Mouse (Mus musculus) left cerebral cortex, adult 18-20 months (tissue): ENCODE data around the gene Tmem208. TPM values are rescaled to one million over a fixed set of nuclear protein-coding genes. Genes with fewer than 3 reads are reported as not detected.

ENCODE experiments used
- DNase-seq, 2 experiments: peaks; one replicate each; pipeline ENCODE4 v3.0.0; 2021 to 2022; ENCODE audit warnings: low spot score in 2 of 2, mixed read lengths in 1 of 2
- total RNA-seq, 2 experiments: library from RNA; stranded (reverse); gene quantifications; 2 replicates each; pipeline ENCODE4 v1.2.3; 2021

The Tmem208 gene
- total RNA-seq, 2 experiments from 2014 or later: 37.1 to 37.4 TPM

DNA sequence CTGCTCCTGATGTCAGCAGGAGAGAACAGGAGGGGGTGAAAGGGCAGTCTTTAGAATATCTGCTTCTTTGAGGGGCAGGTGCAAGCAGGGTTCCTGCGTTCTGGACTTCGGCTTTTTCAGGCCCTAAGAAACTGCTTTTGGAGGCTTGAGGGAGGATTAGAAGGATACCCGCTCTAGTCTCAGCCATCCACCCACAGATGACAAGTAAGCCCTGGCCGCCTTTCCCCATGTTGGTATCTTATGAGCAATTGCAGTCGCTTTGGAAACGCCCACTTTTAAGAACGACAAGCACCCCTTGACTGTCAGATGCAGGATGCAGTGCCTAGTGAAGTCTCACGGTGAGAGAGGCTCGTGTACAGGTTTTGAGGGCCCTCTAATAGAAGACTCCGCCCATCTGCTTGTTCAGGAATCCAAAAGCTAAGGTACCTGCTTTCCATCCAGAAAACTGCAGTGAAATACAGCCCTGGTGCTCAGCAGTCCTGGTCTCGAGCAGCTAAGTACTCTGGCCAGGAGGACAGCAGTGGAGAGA, 7.4 kb upstream of the Tmem208 start:
- DNase-seq: no peak

DNA sequence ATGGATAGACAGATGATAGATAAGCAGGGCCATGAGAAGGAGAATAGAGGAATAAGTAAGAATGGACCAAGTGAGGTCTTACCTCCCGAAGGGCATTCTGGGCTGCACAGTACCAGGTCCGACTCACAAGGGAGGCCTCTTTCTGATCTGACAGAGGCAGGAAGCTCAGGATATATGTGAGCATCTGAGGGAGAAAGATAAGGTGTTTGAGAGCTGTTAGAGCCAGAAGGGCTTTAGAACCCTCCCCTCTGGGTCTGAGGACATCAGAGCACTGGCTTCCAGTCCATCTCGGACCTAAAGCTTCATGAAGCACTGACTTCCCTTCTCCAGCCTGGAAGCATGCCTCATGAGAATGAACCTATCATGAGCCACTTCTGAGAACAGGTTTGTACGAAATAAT, 3.0 kb upstream of the Tmem208 start:
- no peak for DNase-seq

DNA sequence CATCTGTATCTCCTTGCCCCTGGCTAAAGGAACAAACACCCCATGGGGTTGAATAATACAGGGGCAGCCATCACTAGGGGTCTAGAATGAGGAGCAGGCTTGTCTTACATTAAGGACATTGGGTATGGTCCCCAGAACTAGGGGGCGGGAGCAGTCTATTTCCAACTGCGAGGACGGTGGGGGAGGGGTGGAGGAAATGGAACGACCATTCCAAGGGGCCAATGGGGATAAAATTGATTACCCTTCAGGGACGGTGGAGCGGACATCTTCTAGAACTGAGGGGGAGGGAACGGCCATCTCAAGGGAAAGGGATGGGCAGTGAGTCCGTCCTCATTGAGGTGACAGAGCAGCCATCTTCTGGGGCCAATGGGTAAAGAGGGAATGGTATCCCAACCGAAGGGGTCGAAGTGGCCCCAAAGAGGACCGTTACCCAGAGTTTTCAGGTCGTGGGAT, 487 bp upstream of the Tmem208 start:
- no peak for DNase-seq

DNA sequence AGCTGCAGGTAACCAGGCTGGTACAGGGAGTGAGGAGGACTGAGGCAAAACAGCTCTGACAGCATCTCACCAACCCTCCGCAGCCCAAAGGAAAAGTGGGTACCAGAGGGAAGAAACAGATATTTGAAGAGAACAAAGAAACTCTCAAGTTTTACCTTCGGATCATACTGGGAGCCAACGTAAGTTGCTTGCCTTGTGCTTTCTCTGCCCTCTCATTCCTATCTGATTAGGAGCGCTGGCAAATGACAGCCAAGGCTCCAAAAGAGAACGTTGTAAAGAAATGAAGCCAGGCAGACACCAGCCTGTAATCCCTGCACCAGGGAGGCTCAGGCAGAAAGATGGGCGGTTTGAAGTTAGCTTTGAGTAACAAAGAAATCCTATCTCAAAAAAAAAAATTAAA, 814 bp downstream of the Tmem208 start:
- DNase-seq: no peak

DNA sequence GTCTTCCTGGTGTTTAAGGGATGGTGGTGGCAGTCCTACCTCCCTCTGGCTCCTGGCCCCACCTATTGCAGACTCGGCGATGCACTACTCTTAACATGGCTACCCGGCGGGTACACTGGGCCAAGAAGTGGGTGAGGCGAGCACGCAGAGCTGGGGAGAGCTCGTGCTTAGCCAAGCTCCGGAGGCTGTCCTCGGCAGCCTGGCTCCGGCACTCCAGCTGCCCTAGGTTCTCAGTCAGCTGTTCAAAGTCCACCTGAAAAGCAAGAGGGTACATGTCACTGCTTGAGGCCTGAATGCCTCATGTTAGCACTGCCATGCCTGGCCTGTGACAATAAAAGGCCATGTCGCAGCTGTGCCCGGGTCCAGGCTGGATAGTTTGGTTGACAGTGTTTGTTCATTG, 4.2 kb downstream of the Tmem208 start:
- no peak for DNase-seq

DNA sequence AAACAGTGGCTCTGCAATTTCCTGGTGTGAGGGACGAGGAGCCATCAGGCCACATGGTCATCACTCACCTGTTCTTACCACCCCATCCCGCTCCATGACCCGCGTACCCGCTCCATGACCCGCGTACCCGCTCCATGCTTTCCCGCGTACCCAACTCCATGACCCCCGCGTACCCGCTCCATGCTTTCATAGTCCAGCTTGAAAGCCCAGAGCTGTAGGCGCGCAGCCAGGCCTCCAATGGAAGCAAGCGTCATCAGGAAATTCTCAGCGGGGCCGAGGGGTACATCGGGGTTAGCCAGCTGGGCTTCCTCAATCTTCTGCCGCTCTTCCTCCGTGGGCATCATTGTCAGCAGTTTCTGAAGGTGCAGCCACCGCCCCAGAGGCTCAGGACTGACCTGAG, 5.3 kb downstream of the Tmem208 start:
- no peak for DNase-seq

DNA sequence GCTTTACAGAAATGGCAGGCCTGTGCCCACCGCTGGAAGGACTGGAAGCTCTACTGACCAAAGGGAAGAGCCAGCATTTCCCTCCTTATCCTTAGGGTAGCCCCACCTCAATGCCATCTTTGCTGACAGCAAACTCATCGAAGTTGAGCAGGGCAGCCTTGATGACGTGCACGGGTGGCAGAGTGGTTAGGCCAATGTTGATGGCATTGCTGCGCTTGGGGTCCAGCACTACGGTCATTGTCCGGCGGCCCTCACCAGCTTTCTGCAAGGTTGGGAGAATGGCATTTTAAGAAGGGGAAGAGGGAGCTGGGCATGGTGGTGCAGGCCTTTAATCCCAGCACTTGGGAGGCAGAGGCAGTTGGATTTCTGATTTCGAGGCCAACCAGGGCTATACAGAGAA, 5.8 kb downstream of the Tmem208 start:
- DNase-seq: no peak

DNA sequence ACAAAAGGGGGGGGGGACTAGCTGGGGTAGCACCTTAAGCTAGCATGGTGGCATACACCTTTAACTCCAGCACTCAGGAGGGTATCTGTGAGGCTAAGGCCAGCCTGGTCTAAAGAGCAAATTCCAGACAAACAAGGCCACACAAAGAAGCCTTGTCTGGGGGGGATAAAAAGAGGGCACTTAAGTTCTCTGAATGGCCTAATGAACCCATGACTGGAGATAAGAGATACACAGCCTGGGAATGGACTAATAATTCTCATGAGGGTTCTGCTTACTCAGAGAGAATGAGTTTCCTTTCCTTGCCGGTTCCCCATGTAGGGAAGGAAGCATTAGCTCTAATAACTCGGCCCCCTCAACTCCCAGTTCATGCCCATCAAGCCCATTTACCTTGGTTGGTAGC, 6.4 kb downstream of the Tmem208 start:
- DNase-seq: no peak

DNA sequence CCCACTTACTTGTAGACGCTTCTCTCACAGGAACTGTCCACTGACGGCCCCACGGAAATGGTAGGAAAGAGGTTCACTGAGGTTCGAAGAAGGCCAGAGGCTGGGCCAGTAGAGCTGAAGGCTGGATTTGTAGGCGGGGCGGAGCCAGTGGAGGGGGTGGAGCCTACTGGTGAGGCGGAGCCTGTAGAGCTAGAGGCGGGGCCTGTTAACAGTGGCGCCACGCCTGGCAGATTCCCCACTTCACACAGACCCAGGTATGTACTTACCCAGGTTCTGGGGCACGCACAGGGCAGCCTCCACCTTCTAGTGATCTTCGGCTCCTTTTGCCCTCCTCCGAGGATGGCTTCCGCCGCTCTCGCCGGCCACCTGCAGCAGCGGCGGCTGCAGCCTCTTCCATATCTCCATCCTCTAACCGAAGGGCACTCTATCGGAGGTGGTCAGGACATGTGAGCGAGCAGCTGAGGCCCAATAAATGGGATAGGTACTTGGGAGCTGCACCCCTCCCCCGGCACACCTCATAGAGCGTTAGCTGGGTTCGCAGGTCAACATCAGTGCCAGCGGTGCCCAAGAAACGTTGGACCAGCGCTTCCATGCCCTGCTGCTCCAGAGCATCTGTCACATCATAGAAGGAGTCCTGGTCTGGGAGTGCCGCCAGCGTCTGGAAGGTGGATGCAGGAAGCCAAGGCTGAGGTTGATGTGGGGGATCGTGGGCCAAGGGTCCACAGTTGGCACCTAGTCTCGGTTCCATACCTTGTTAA, 10.4 kb downstream of the Tmem208 start:
- no peak for DNase-seq

DNA sequence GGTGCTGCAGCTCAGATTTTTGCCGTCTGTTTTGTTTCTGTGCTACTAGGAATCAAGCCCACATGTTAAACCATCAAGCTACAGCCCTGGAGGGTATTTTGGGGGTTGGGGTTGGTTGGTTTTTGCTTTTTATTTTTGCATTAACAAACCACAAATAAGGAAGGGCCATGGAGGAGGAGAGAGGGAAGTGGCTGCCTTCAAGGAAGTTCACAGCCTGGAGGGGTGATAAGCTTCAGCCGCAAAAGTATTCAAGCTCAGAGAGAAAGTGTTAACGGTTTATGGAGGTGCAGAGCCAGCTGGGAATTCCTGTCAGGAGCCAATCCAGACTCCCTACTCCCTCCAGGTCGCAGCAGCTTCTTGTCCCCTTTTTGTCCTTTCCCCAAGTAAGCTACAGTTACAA, 12.8 kb downstream of the Tmem208 start:
- DNase-seq: no peak

DNA sequence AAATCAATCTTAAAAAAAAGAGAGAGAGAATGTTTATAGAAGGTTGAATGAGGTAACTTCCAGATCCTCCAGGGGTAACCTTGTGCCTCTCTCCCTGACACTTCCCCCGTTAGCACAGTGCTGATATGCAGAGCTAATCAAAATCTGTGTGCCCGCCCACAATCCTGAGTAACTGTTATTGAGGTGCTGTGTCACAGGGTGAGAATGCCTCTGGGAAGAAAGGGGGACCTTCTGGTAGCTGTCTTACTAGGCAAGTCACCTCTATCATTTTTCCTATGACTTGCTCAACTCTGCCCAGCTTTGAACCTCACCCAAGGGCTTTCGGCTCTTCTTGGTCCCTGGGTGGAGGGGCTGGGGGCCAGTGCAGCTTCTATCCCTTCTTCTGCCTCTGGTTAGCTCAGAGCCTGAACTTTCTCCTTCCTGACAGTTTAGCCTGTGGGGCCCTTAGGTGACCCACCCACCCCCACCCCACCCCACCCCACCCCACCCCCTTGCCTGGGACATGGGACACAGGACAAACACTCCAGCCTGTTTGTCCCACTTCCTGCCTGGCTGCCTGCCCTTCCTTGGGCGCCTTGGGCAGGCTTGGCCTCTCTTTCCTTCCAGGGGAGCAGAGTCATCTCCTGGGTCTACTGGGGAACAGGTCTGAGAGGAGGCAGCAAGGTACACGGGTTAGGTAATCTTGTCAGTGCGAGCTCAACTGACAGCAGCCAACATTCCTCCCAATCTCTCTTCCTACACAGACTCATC, 13.9 kb downstream of the Tmem208 start:
- no peak for DNase-seq

DNA sequence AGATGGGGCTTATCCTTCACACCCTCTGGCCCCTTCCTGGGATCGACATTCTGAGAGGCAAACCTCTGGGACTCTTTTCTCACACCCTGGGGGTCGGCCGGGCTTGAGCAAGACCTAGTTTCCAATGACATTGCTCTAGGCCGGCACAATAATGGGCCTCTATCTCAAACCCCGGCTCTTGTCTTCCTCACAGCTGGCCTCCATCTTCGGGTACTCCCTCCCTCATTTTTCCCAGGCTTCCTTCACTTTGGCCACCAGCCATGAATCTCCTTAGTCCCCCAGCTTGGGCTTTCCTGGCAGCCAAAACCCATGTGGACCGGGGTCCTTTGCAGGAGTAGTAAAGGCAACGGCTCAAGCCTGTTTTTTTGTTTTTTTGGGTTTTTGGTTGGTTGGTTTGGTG, 15.2 kb downstream of the Tmem208 start:
- DNase-seq: no peak

DNA sequence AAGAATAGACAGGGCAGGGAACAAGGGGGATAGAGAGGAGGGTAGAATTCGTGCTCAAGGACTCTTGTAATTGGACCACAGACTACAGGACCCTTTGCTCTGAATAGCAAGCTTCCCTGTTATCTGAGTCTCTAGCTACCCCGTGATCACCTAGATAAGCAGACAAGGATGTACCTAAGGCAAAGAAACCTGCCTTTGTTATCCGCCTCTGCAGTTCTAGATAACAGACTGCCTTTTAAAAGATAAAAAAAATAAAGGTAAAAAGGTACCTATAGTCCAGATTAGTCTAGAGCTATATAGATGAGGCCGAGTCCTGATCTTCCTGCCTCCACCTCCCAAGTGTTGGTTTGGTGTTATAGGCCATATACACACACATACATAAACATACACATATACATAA, 16.6 kb downstream of the Tmem208 start:
- no peak for DNase-seq

DNA sequence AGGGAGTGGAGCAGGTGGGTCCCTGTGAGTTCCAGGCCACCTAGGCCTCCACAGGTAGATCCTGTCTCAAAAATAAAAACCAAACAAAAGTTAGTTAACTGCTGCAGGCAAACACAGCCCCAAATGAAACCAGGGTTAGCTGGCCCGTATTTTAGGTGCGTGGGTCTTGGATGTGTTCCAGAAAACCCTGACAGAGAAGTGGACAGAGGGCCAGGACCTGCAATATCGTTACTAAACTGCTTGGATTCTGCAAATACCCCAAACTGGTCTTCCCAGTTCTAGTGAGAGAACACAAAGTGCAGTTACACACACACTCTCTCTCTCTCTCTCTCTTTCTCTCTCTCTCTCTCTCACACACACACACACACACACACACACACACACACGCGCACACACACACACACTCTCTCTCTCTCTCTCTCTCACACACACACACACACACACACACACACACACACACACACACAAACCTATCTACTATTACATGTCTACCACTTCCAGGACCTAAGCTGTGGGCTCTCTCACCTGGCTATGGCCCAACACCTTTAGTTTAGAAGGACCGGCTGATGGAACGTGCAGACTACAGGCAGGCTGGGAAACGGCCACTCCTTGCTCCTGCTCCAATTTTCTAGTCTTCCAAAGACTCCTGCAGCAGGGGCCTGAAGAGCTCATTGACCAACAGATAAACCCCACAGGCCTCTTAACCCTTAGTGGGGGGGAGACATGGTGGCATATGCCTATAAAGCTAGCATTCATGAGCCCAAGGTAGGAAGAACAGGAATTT, 17.8 kb downstream of the Tmem208 start:
- no peak for DNase-seq

DNA sequence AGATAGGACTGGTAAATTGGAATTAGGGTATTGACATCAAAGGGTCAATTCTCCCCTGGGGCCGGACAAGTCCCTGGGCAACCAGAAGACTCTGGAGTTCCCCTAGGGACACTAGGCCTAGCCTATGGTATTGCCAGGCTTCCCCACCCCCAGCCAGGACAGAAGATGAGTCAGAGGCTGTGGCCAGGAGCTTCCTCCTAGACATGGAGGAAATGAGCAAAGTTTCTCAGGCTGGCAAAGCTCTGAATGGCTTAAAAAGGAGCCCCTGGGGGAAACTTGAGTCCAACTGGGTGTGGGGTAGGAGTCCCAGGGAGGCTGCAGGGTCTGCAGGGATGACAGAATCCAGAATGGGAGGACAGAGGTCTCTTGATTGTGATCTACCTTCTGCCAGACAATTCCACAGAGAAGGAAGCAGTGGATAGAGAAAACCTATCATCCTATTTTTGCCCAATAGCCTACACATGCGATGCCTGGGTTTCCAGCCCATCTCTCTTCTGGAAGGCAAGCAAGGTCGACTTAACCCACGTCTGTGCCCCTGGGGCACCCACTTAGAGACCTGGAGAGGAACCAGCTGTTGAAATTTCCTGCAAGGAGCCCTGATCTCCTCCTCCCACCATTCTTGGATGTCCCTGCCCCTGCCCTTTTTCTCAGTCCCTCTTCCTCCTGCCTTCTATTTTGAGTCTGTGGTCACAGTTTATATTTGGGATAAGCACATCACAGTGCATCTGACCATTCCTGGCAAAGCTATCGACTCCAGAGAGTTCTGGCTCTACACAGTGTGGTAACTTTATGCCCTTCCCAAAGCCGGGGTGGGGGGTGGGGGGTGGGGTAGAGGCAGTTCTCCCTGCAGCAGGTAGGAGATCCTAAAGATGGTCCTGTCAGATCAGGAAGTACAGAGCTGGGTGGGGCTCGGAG, 19.2 kb downstream of the Tmem208 start:
- DNase-seq: no peak

DNA sequence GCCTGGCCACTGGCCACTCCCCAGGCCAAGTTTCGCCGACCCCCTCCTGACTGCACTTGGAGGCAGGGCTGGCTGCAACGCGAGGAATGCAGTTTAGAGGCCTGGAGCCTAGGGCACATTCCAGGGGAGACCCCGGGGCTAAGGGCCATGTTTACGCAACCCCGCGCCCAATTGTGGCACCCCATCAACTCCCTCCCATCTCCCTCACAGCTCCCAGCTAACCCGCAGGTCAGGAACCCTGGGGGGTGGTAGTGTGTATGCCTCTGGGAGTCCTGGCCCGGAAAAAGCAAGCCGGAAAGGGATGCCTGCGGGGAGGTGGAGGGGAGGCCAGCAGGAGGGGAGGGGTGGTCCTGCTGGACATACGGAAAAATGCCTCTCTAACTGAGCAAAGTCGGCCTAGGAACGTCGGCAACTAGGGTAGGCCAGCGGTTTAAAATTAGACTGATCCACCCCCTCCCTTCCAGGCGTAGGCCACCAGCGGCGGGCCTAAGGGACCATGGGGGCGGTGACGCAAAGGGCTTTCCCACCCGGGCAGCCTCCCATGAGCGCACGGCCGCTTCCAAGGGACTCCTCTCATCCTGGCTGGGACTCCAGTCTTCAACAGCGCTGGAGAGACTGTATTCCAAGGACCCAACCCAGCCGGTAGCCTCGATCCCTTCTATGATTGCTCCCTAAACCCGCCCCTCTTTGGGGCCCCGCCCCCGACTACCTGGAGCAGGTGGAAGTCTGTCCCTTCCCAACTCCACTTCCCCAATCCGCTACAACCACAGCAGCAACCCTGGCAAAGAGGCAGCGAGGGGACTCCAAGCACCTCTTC, 20.7 kb downstream of the Tmem208 start:
- DNase-seq: peak; percentile 48 to 54

DNA sequence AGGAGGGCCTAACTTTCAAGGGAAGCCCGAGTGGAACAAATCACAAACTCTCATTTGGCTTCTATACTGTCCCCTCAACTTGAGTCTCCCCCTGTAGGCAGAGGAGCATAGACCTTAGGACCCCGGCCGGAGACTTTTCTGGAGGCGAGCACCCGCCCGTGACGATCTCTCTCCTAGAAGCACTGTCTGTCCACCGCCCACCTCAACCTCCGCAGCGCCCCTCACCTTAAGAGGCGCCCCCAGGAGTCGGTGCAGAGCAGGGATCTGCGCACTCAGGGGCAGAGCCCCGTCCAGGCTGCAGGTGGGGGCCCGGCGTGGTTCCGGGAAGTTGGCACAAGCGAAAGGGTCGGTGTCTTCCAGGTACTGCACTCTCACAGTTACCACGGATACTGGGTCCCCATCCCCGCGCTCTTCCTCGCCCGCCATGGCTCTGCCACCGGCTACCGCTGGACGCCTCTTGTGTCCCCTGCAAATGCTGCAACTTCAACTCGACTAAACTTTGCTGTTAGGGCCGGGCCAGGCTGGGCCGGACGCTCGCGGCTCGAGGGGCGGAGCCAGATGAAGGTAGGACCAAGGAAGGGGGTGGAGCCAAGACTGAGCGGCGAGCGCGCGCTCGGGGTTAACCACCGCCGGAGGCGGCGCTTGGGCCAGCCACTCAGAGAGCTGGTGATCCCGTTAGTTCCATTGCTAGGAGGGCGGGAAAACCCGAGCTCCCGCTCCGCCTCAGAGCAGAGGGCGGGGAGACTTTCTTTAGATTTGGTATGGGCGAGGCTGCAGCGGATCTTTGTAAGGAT, 21.5 kb downstream of the Tmem208 start, which contains the start of gene Fhod1:
TSS of gene Fhod1 (minus strand) at position 526 of the 794 bp plus-strand sequence.
- DNase-seq: peak; percentile 83 to 89

DNA sequence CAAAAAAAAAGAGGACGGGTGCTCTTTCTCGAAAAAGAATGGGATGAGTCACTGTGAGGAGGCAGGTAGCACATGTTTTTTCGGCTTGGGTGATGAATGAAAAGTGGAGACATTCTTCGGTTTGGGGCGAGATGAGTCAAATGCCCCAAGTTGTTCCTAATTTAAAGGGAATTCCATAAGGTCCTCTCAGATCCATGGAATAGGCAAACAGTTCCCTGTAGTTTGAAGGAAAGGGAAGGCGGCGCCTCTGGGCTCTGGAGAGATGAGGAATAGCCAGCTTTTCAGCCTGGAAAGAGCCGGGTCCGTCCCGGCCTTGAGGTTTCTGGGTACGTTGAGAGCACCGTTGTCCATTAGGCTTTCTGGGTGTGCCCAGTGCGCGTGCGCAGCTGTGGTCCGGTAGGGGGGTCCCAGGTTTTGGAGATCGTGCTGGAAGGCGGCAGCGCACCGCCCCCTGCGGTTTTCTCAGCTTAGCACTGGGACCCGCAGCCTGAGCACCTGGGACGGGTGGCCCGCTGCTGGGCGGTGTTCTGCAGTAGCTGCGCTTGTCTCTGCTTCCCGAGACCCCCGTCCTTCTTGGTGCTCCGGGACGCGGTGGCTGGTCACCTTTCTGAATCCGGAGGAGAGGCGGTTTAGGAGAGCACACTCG, 22.4 kb downstream of the Tmem208 start, which contains the start of gene Slc9a5:
TSS of gene Slc9a5 (plus strand) at position 394 of the 646 bp plus-strand sequence.
- peak; percentile 35 to 42 for DNase-seq
